Mouse (Mus musculus) thymus, postnatal 0 days (tissue): ENCODE data around the gene Pax6. TPM values are rescaled to one million over a fixed set of nuclear protein-coding genes. Genes with fewer than 3 reads are reported as not detected.

ENCODE experiments used
- DNase-seq: peaks from one replicate; pipeline ENCODE4 v3.0.0-alpha.2; 2015; ENCODE audit warnings: low spot score
- polyA plus RNA-seq: library from polyadenylated mRNA; unstranded; fragments of >200 nt; fragmentation: Nextera tagmentation; extraction: Ambion mirVana; gene quantifications from 2 replicates; pipeline ENCODE4 v1.2.1, GENCODE M21; 2015

Gene Pax6
- polyA plus RNA-seq = 0.09 TPM in 1 of 2 replicates, not detected in the other

- no peak for DNase-seq
Observed at GRCm38 (mm10) chr2:105668271-105669270, at the start of gene Pax6. Gene Pax6, plus strand, starts transcription at chr2:105668900.

DNA sequence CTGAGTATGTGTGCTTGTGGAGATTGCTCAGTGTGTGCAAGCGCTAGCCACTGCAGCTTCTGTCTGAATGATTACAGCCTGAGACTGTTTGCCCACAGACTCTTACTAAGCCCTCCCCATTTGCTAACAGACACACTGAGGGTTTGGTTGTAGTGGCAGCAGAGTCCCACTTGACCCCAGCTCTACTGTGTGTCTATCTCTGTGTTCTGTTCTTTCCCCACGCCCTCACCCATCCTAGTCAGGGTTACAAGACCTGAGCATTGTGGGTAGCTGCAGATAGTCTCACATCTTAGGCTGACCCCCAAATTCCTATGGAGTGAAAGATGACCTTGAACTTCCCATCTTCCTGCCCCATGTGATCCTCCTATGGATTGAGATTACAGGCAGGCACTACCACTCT lies 19.8 kb upstream of the Pax6 start:
- DNase-seq = no peak

GRCm38 (mm10) chr2:105656456-105656855 lies 12.2 kb upstream of the Pax6 start:
- no peak for DNase-seq

DNA sequence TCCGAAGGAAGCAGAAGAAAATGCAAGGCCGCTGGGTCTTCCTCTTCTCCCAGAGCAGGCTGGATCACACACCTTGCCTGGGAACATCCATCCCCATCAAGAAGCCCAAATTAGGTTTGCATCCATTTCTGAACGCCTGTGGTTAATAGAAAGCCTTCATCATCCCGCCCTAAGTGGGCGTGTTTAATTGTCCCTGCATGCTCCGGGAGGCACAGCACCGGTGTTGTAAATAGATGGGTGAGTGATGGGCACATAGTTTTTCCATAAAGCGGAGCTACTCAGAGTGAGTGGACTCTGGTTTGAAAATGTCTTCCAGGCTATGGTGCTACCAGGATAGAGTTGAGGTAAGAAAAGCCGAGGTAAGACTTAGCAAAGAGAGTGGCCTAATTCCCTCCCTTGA lies 9.3 kb upstream of the Pax6 start:
- DNase-seq = no peak

GRCm38 (mm10) chr2:105659926-105660873 lies 8.5 kb upstream of the Pax6 start:
- DNase-seq = no peak

GRCm38 (mm10) chr2:105660874-105661622 lies 7.7 kb upstream of the Pax6 start:
- DNase-seq = no peak

DNA sequence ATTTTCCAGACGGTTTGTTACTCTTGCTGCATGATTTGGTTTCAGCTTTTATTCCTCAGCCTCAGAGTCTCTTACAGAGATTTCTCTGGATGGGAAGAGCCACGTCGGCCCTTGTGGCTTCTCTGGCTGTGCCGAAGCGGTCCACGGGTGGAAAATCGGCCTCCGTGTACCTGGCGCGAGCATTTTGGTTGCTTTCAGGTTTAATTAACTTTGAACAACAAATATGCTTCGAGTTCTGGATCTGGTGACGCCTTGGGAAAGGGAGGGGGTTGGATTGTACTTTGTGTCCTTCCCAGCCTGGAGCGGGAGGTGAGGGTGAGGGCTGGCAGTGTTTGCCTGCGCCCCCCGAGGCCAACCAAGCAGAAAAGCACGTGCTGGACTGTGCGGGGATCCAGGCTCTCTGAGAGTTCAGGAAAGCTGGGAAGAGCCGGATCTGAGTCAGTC lies 7.1 kb upstream of the Pax6 start:
- DNase-seq = no peak

DNA sequence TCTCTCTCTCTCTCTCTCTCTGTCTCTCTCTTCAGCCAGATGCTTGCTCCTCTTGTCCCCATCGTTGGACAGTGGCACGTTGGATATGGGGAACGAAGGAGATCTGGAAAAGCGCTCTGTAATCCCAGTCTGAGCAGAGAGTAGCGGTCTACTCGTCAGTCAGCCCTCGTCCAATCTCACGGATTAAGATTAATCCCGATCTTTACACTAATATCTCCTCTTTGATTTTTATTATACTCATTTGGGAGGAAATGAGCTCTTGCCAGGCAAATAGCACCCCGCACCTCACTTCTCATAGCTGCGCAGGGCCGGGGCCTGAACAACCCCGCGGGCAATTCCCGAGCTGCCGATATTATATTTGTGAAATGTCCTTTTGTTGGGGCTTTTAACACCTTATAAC lies 6.6 kb upstream of the Pax6 start:
- DNase-seq = no peak

DNA sequence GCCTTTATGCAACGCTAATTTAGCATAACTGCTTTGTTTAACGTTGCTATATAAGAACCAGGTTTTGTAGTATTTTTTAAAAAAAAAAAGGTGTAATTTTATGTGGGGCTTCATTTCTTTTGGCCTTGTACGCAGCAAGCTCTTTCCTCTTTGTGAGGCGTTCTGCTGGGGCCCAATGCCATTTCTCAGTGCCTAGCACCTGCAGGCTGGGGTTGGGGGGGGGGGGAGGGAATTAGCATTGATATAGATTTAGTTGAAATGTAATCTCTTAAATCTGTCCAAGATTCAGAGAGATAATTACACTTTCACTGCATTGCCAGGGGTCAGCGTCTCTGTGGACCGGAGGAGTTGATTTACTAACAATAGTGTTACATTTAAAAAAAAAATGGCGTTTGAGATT lies 6.1 kb upstream of the Pax6 start:
- no peak for DNase-seq

GRCm38 (mm10) chr2:105663101-105663511 lies 5.6 kb upstream of the Pax6 start:
- DNase-seq = no peak

- no peak for DNase-seq
Observed at GRCm38 (mm10) chr2:105664996-105665395, 3.7 kb upstream of the Pax6 start.

- DNase-seq = no peak
Observed at GRCm38 (mm10) chr2:105665491-105666250, 3.0 kb upstream of the Pax6 start.

DNA sequence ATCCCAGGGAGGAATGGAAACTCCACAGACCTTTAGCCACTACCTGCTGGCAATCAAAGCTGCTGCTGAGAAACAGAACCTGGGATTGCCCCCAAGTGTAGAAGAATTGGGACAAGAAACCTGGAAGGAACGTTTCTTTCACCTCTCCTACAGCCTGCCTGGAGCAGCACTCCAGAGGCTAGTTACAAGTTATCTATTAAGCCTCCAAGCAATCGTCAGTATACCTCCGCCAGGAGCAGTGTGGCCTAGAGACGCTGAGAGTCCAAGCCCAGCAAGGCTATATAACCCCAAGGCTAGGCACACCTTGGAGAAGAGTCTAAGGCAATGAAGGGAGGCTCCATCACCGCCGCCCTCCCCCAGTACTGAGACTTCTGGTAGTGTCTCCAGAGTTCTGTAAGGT lies 2.4 kb upstream of the Pax6 start:
- DNase-seq = no peak

- no peak for DNase-seq
Observed at GRCm38 (mm10) chr2:105666763-105667625, 1.7 kb upstream of the Pax6 start.

- DNase-seq = no peak
Observed at GRCm38 (mm10) chr2:105667626-105667950, 1.1 kb upstream of the Pax6 start.

- no peak for DNase-seq
Observed at GRCm38 (mm10) chr2:105669371-105669861, 716 bp downstream of the Pax6 start.

DNA sequence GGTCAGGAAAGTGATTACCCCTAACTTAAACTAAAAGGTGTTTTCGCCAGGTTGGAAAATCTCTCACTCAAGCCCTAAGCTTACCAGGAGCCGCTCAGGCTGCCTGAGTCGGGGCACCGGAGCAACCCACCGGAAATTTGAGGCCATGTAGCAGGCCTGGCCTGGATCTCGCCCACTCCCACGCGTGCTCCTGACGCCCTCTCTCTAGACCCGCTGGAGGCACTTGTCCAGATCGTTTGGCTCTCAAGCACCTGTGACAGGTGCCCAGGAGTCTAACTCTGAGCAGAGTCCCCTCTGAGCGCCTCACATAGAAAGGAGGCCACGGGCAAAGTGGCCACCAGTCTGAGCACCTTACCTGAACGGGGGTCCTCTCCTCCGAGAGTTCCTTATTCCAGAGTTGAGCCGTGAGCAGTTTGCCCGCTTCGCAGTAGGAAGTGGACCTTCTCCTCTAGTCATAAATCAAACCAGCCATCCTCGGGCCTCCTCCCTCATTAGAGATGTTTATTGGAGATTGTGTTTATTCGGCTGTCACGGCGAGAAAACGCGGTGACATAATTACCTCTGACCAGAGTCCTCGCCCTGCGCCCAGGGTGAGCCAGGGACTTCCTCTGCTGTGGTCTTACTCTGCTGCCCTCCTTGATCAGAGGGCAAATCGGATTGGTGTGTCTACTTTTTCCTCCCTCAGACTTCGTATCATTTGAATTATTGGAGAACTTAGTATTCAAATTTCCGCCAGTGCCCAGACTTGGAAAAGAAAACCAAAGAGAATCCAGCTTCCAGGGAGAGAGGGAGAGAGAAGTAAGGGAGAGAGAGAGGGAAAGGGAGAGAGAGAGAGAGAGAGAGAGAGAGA lies 1.4 kb downstream of the Pax6 start:
- DNase-seq = no peak

DNA sequence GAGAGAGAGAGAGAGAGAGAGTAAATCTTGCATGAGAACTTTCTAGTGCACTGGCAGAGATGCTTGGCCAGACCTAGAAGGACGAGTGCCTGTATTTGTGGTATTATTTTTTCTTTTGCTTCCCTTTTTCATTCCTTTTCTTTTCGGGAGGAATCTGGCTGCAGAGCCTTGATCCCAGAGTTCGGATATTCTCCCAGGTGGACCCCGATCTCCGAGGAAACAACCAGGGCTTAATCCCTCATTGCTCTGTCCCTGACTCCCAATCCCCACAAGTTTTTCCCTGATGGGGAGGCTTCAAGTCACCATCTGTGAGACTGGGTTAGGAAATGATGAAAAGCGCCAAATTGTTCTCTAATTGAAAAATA lies 2.0 kb downstream of the Pax6 start:
- no peak for DNase-seq
